Mouse (Mus musculus) adrenal gland, adult 2 months (tissue): ENCODE data around the gene Sdsl. TPM values are rescaled to one million over a fixed set of nuclear protein-coding genes. Genes with fewer than 3 reads are reported as not detected.

ENCODE experiments used
- DNase-seq: peaks from one replicate; pipeline ENCODE4 v3.0.0; 2021
- polyA plus RNA-seq: library from polyadenylated mRNA; depleted of rRNA; stranded (reverse); fragments of >200 nt; gene quantifications from 2 replicates; pipeline ENCODE4 v1.2.3, GENCODE M21; 2012
- total RNA-seq, 2 experiments: library from RNA; stranded (reverse); gene quantifications; 2 replicates each; pipeline ENCODE4 v1.2.3; 2021

Gene Sdsl
- total and polyA plus RNA-seq, 3 experiments = 46.3 to 115 (median 71.9) TPM

DNA sequence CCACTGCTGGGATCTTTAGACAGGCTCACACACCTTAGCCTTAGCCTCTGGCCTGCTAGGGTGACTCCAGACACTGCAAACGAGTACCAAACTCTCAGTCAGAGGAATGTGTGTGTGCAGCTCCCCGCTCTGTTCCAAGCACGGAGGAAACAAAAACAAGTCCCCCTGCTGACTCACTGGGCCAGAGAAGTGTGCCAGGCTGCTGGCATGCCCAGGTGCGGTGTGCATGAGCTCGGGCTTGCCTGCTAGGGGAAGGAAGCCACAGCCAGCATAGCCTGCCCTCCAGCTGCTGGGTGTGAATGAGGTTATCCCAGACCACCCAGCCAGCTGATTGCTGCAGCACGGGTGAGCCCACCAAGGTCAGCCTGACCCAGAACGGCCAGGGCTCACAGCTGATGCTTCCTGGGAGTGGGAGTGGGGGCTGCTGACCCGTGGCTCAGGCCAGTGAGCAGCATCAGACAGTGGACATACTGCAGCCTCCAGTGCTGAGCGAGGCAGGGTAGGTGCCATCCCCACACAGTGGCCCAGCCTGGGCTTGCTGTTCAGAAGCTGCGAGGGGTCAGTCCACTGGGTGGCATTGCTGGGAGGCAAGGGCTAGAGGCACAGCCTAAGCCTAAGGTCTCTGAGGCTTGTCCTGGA is 22.6 kb upstream of the Sdsl start:
- peak; percentile 63 for DNase-seq

DNA sequence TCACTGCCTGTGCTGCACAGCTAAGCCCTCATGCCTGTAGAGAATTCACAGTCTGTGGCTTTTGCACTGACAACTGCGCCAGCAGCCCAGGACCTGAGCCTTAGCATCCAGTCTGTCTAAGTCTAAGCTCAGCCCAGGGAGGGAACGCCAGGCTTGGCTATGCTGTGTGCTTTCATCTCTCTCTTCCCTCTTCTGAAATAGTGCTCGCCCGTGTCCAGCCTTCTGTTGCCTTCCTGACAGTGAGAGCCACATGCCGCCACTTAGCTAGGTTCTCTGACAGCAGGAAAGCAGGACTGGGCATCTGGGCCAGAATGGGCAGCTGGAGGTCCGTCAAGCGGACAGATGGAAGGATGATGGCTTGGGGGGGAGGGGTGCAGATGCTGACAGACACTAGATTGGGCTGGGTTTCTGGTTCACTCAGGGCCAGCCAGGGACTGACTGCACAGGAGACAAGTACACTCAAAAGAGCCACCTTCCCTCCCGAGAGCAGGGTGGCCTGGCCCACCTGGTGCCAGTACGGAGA is 21.3 kb upstream of the Sdsl start:
- no peak for DNase-seq

DNA sequence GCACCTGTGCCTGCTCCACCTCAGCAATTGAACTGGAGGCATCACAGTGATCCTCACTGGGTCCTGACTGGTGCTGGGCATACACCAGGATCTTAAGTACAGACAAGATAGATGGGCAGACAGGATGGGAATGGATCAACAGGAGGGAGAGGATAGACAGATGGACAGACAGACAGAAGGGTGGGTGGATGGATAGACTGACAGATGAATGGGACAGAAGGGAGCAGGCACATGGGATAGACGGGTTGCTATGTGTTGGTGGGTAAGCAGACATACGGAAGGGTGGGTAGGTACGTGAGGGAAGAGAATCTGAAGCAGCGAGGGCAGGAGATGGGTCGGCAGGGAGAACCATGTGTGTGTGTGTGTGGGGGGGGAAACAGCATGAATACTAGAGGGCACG is 20.8 kb upstream of the Sdsl start:
- DNase-seq = no peak

DNA sequence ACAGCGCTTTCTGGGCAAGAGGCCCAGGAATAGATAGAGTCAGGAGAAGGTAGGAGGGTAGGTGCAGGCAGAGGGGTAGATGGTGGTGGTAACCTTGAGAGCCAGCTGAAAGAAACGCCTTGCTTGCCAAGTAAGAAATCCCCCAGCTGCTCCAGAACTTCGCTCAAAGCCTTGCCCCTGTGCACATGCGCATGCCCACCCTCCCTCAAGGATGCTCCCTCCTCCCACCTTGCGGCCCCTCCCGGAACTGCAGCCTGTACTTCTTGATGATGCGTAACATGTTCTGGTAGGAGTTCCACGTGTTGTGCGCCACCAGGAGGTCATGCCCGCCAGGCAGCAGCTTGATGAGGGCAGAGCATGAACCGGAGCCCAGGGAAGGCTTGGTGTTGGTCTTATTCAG is 19.8 kb upstream of the Sdsl start:
- no peak for DNase-seq

DNA sequence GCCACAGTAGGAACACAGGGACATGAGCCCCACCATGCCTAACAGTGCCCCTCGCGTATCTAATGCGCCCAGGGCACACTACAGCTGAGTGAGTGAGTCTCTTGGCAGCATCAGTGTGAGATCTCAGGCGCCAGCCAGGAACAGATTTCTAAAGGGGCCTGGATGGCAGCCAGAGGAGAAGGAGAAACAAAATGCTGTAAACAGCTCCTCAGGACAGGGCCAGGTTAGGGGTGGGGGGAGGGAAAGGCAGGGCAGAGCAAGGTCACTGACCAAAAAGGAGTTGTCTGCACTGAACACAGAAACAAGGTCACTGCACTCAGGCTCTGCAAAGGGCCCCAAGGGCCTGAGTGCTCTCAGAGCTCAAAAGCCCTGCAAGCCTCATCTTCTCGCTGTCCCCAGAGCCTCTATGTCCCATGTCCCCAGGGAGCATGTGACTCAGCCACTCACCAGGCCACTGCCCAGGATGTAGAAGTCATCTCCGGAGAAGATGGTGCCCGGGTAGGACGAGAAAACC is 18.1 kb upstream of the Sdsl start:
- peak; percentile 71 for DNase-seq

DNA sequence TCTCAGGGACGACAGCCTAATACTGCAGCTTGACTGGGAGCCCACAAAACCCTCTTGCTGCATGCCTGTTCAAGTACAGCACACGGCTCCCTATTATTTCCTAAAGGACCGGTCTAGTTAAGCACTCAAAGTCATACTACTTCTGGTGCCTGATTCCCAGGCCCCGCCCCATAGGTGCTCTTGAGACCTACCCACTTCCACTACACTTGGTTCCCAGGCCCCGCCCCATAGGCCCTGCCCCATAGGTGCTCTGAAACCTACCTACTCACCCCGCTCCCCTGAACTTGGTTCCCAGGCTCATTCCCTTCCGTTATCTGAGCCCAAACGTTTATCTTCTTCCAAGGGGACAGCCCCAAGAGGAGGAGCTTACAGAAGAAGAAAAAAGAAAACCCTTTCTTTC is 15.2 kb upstream of the Sdsl start:
- no peak for DNase-seq

DNA sequence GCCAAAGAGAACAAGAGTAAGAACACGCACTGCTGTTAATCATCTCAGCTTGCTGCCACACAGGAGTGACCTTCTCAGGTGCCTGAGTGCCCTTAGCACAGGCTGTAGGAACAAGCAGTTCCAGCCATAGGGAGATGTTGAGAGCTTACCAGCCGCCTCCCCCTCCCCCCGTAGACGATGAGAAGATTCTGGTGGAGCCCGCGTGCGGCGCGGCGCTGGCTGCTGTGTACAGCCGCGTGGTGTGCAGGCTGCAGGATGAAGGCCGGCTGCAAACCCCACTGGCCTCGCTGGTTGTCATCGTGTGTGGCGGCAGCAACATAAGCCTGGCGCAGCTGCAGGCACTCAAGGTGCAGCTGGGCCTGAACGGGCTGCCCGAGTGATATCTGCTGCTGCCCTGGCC is 10.8 kb upstream of the Sdsl start:
- no peak for DNase-seq

DNA sequence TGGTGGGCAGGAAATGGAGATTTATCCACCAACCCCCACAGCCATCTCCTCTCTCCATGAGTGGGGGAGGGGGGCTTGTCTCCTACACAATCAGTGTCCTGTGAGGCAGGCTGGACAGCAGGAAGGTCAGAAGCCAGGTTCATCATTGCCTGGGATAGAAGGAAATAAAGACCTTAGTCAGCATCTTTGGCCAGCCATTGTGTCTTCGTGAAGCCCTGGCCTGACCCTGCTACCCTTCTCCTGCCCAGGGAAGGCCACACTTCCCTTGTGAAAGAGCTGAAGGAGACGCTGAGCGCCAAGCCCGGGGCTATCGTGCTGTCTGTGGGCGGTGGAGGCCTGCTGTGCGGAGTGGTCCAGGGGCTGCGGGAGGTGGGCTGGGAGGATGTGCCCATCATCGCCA is 8.6 kb upstream of the Sdsl start:
- no peak for DNase-seq

DNA sequence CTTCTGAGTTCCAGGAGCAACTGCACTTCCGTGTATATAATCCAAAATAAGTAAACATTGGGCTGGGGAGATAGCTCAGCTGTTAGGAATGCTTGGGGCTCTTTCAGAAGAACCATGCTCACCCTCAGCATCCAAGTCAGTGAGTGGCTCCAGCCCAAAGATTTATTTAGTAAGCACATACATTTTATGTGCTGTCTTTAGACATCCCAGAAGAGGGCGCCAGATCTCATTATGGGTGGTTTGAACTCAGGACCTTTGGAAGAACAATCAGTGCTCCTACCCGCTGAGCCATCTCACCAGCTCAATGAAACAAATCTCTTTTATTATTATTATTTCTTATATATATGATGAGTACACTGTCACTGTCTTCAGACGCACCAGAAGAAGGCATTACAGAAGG is 6.9 kb upstream of the Sdsl start:
- DNase-seq = no peak

DNA sequence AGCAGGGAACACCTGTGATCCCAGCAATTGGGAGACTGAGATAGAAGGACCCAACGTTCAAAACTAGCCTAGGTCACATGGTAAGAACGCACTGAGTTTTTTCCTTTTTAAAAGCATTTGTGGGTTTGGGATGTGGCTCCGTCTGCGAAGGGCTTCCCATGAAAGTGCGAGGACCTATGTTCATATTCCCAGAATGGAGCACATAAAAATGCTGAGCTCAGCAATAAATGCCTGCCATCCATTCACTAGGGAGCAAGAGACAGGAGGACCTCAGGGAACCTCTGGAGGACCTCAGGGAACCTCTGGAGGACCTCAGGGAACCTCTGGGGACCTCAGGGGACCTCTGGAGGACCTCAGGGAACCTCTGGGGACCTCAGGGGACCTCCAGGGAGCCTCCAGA is 5.4 kb upstream of the Sdsl start:
- DNase-seq = no peak

DNA sequence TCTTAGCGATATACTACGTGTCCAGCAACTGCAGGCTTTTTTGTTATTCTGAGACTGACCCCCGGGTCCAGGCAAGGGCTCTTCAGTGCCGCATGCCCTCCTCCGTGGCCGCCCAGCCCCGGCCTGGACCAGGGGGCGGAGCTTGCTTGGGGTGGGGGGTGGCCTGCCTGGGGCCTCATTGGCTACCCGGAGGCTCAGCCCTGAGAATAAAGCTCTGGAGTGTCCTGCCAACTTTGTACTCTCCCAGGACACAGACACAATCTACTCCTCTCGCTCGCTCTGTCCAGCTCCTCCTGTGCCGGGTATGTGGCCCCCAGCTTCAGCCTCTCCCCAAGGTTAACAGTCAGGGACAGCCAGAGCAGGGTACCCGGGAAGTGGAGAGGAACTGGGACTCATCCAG is 3.7 kb upstream of the Sdsl start, which contains the start of gene Sds:
Gene Sds, plus strand, starts transcription at position 231 of the 400 bp plus-strand sequence.
- DNase-seq = no peak

DNA sequence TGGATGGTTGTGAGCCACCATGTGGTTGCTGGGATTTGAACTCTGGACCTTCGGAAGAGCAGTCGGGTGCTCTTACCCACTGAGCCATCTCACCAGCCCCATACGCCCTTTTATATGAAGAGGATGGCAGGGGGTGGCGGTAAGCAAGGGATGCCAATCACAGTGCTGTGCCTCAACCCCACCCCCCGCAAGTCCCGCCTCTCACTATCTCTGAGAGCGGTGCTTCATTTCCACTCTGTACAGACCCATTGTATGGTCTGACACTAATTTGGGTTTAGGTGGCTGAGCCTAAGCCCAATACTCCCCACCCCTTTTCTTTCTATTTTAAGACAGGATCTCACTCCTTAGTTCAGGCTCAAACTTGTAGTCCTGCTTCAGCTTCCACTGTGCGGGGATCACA is 3.3 kb upstream of the Sdsl start:
- no peak for DNase-seq

DNA sequence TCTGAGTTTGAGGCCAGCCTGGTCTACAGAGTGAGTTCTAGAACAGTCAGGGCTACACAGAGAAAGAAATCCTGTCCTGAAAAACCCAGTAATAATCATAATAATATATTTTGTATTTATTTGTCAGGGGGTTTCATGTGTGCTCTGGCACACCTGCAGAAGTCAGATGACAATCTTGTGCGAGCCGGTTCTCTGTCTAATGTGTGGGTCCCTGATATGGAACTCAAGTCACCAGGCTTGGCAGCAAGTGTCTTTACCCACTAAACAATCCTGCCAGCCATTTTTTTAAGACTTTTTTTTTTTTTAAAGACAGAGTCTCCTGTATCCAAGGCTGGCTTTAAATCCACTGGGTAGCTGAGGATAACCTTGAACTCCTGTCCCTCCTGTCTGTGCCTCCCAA is 751 bp upstream of the Sdsl start:
- no peak for DNase-seq

DNA sequence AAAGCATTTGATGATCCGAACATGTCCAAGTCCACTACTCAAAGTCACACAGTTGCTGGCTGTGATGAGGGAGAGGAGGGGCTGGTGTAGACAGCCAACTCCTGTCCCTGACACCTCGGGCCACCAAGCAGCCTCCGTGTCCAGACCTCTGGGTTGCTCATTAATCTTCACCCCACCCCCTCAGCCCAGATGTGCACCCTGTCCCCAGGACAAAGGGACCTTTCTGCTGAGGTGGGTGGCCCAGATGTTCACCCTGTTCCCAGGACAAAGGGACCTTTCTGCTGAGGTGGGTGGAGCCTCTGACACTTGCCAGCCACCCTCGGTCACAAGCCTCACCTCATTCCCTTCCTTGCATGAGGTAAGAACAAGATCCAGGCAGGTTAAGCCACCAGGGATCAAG is 1.1 kb downstream of the Sdsl start:
- DNase-seq = no peak

DNA sequence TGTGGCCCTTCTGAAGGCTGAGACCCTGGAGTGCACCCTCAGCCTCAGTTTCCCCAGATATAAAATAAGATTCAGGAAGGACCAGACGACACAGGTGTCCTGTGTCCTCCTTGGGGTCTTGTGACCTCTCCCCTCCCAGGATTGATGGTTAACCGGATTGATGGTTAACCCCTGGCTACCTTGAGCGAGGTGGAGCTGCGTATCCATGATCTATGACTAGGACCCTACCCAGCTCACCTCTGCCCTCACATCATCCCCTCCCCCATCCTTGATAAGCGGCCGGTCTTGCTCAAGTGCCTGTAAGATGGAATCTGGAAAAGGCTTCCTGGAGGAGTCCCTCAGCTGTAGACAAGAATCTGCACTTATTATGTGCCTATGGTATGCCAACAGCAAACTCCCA is 3.8 kb downstream of the Sdsl start:
- DNase-seq = no peak

DNA sequence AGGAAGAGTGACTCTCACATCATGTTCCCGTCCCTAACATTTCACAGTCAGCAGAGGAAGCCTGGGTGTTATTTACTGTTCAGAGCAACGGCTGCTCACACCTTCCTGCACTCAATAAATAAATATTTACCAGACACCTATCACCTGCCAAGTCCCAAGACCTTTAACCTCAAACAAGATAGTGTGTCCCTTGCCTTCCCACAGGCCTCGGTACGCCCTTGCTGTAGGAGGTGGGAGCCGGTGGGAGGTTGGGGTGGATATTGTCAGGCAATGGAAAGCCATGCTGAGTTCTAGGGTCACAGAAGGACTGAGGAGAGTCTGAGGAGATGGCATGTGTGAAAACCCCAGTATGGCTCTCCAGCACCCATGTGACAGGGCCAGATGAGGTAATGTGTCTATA is 4.3 kb downstream of the Sdsl start:
- DNase-seq = no peak

DNA sequence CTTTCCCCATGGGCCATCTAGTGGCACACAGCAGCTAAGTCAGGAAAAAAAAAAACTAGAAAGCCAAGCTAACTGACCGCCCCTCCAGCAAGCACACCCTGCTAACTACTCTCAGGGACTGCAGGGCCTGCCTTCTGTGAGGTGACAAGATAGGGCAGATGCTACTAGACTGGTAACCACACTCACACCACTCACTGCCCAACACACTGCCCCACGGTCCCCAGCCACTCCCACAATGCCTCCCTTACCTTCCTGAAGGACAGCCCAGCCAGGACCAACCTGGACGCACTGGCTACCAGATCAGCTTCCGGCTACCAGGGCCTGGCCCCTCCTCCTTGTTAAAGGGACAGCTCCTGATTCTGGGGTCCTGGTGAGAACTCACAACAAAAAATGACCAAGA is 5.6 kb downstream of the Sdsl start:
- peak; percentile 75 for DNase-seq

DNA sequence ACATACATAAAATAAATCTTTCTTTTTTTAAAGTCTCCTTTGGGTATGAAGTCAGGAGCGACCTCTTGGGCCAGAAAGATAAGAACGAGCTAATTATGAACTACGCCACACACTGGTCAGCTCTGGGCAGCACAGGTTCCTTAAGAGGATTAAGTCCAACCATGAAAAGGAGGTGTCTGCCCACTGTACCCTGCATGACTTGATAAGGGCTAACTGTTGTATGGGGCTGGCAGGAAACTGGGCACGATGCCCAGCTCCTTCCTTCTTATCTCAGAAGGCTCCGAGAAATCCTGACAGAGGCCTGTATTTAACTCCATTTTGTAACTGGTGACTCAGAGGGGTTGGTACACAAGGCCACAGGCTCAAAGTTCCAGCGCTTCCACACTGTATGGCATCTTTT is 6.8 kb downstream of the Sdsl start:
- DNase-seq = peak; percentile 88

DNA sequence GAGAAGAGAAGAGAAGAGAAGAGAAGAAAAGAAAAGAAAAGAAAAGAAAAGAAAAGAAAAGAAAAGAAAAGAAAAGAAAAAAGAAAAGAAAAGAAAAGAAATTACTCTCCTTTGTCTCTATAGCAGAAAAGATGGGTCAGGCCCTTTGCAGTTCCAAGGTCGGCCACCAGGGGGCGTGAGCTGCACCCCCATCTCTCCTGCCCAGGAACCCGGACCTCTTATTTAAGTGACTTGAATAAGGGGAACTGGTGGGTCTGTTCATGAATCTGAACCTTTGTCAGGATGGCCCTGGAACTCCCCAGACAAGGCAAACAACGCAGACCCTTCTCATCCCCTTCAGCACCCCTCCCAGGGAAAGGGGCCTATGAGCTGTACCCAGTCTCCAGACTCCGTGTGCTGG is 7.5 kb downstream of the Sdsl start:
- DNase-seq = no peak

DNA sequence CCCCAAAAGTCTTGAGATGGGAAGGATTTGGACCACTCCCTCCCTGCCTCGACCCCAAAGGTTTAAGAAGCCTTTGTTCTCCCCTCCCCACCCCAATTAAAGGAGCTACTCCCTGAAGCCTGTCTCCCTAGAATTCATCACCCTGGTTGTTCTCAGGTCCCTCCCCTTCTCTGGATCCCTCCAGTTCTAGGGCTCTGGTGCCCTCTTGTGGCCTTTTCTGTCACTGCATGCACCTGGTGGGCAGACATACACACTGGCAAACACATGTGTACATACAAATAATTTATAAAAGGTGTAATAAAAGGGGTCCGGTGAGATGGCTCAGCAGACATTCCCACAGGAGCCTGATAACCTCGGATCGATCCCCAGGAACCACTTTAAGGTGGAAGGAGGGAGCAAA is 8.3 kb downstream of the Sdsl start:
- DNase-seq = no peak

DNA sequence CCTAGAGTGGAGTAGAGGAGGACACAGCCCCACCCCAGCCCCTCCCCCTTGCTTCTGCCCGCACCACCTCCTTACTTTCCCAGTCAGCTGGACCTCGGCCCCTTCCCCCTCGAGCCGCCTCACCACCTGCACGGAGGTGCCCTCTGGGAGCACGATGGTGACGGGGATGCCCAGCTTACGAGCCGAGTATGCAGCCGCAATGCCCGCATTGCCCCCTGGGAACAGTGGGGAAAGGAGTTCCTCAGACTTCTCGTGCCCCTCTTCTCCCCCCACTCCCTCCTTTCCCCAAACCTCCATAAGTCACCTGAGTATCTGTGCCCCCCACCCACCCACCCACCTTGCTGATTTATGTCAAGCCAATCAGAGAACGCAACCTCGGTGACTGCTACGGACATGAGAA is 10.7 kb downstream of the Sdsl start:
- no peak for DNase-seq

DNA sequence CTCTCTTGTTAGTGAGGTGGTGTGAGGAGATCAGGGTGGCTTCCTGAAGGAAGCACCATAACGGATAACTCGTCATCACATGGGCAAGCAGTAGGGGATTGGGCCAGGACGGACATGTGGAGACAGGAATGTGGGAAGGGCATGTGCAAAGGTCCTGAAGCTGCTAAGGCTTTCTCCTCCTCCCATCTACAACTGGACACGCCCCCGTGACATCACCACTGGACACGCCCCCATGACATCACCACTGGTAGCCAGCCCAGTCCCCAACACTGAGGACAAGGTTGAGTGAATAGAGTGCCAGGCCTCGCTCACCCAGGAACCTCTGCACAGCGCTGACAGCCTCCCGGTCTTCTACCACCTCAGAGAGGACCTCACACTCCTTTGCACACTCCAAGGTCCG is 13.5 kb downstream of the Sdsl start:
- DNase-seq = peak; percentile 52

DNA sequence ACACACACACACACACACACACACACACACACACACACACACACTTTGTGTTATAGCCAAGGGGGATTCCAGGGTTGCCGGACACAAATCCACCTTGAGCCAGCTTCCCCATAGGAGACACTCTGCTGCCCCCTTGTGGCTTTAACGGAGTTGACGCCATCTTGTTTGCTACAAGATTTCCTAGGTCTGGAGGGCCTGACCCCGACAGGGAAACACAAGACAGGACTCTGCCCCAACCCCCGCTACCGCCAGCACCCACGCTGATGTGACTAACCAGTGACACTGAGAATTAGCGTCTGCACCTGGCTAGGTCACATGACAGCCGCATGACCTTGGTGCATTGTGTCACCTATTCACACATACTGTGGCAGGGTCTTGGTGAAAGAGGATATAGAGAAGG is 15.0 kb downstream of the Sdsl start:
- peak; percentile 56 for DNase-seq

DNA sequence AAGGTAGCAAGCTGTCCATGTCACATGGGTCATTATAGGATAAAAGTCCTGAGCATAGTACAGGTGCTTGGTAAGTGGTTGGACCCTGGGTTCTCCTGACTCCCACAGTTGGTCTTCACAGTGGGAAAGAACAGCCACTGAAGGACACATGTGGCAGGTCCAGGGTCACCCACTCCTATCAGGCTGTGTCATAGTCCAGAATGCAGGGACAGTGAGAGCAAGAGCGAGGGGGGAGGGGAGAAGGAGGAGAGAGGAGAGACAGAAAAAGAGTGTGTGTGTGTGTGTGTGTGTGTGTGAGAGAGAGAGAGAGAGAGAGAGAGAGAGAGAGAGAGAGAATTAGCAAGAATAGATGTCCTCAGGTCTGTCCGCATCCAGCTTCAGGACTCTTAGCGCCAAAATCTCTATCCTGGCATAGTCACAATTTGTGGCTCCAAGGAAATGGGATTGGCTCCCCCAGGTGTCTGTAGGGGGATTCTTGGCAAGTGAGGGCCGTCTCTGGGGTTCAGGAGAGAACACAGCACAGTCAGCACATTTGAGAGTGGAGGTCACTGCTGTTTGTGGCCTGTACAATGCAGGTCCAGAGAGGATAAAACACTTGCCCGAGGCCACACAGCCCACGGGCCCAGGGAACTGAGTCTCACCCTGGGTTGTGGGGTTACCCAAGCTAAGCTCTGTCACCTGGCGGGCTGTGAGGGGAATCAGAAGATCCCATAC is 15.6 kb downstream of the Sdsl start:
- peak; percentile 57 for DNase-seq
